Mouse (Mus musculus): ENCODE results near the gene Rnf43. TPM values are rescaled to one million over a fixed set of nuclear protein-coding genes. Genes with fewer than 3 reads are reported as not detected.

Rnf43 gene
- polyA plus RNA-seq, 1 experiment from 2014 or later, result 1.9 TPM

MicroRNAs encoded within 50 kb of the gene (microRNA counts, 519-probe panel; counts per million panel counts)
- microRNA mmu-miR-142-3p (5,360 counts per million, percentile 87 among the panel's probes with 10 or more counts), microRNA mmu-miR-142-5p (4,325 counts per million, percentile 78 among the panel's probes with 10 or more counts)

Small RNA genes lying within 50 kb of the gene (microRNA-seq; reads per million reads assigned to microRNA genes)
- gene Mir142 (not detected), gene Mir142b (not detected)

Other genes with a start within 250 kb of the Rnf43 start
- not detected in 2 replicates for gene Gm11492, start 96.1 kb upstream of the Rnf43 start, polyA plus RNA-seq (2016; fragmentation: Nextera tagmentation; extraction: Ambion mirVana)
- 7.6 and 8.1 TPM in 2 replicates for gene Sept4, start 93.8 kb upstream of the Rnf43 start, polyA plus RNA-seq (2016; fragmentation: Nextera tagmentation; extraction: Ambion mirVana)
- 62.4 and 66.2 TPM in 2 replicates for gene Mtmr4, start 70.6 kb upstream of the Rnf43 start, polyA plus RNA-seq (2016; fragmentation: Nextera tagmentation; extraction: Ambion mirVana)
- gene Hsf5, start 45.6 kb upstream of the Rnf43 start, polyA plus RNA-seq (2016; fragmentation: Nextera tagmentation; extraction: Ambion mirVana), result 0.31 and 0.38 TPM in 2 replicates
- 153 and 160 TPM in 2 replicates for gene Supt4a, start 74.8 kb downstream of the Rnf43 start, polyA plus RNA-seq (2016; fragmentation: Nextera tagmentation; extraction: Ambion mirVana)
- gene Tspoap1, start 97.8 kb downstream of the Rnf43 start, polyA plus RNA-seq (2016; fragmentation: Nextera tagmentation; extraction: Ambion mirVana), result 11.0 and 11.1 TPM in 2 replicates
- 4.5 and 5.1 TPM in 2 replicates for gene Mpo, start 130.9 kb downstream of the Rnf43 start, polyA plus RNA-seq (2016; fragmentation: Nextera tagmentation; extraction: Ambion mirVana)
- 0.06 and 0.14 TPM in 2 replicates for gene Lpo, start 165.6 kb downstream of the Rnf43 start, polyA plus RNA-seq (2016; fragmentation: Nextera tagmentation; extraction: Ambion mirVana)
- 17.6 and 18.5 TPM in 2 replicates for gene Mks1, start 190.5 kb downstream of the Rnf43 start, polyA plus RNA-seq (2016; fragmentation: Nextera tagmentation; extraction: Ambion mirVana)
- not detected in 2 replicates for gene Epx, start 212.8 kb downstream of the Rnf43 start, polyA plus RNA-seq (2016; fragmentation: Nextera tagmentation; extraction: Ambion mirVana)
- gene Olfr462, start 229.5 kb downstream of the Rnf43 start, polyA plus RNA-seq (2016; fragmentation: Nextera tagmentation; extraction: Ambion mirVana), result not detected in 2 replicates
- not detected in 2 replicates for gene Olfr463, start 234.7 kb downstream of the Rnf43 start, polyA plus RNA-seq (2016; fragmentation: Nextera tagmentation; extraction: Ambion mirVana)